Mouse (Mus musculus): ENCODE measurements around the gene Nfic.
"Not testable (repeated sequence)": the region's sequence is repeated elsewhere in the genome, so short reads cannot be mapped to it uniquely, and the experiment has no call there.

Gene Nfic

DNA sequence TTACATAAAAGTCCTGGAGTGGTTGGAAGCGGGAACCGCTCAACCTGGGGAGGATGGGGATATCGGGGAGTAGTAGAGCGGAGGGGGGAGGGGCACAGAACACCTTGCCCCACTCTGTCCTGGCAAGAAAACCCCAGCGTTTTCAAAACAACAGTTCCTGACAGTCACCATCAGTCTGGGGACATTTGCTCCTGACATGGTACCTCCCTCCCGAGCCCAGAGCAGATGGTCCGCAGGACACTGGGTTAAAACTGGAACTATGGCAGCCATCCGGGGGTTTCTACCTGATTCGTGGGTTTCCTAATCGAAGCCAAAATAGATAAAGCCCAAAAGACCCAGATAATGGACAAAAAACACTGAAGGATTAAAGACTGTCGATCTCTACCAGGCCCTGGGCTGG is 5.5 kb upstream of the Nfic start:
- no peak for DNase-seq (ENCODE audit: low read depth, low spot score)

DNA sequence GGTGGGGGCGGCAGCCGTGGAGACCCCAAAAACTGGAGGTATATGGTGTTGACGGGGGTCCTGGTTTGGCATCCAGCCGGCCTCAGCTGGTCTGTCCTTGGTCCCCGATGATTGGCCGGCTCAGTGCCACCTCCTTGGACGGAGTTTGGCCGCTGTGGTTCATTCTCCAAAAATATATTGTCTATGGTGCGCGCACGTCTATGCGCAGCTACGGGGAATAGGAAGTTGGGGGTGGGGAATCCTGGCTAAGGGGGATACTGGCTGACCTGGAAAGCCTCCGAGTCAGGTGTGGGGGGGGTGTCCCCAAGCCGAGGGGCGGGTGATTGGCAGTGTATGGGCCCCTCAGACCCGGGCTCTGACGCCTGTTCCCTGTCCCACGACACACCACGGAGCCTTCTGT is 5.0 kb upstream of the Nfic start:
- no peak for DNase-seq (ENCODE audit: low read depth, low spot score)

DNA sequence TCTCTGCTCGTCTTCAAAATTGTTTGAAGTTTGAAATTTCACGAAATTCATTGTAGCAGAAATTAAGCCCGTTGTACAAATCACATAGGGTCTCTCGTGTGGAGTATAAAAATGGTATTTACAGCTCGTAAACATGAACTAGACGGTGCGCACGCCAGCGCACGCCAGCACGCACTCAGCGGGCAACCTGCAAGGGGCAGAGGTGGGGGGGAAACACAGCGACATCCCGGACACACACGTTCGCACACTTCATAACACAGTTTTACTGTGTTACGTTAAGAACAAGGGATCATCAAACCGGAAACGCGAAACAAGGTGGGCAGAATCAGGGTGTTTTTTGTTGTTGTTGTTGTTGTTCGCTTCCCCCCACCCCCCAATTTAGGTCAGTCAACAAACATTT is 4.0 kb upstream of the Nfic start:
- DNase-seq (ENCODE audit: low read depth, low spot score): no peak

DNA sequence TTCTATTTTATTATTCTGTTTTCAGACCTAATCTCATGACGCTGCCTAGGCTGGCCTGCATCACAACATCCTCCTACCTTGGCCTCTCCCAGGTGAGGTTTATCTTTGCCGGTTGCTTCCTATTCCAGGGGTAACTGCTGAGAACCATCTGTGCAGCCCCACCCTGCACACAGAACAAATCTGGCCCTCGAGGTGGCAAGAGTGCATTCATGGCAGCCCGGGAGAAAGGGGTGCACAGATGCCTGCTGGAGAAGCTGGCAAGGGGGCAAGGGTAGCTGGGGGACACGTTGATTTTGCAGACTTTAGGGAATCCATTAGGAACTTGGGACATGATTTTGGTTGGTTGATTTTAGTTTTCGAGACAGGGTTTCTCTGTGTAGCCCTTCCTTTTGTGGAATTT is 2.8 kb upstream of the Nfic start:
- no peak for DNase-seq (ENCODE audit: low read depth, low spot score)

DNA sequence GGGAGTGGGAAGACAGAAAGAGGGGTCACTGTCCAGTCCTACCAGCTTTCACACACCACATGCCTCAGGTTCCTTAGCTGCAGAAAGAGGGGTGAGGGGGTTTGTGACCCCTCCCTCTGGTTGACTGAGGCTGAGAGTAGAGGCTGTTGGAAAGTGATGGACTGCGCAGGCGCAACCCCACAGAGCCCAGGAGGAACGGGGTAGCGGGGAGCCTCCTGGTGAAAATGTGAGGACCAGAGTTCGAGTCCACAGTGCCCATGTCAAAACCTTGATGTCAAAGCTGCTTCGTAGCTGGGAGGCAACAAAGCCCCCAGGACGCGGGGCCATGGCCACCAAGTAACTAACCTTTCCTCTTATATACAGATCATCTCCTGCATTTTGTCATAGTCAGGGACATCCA is 2.2 kb upstream of the Nfic start:
- DNase-seq (ENCODE audit: low read depth, low spot score): no peak

DNA sequence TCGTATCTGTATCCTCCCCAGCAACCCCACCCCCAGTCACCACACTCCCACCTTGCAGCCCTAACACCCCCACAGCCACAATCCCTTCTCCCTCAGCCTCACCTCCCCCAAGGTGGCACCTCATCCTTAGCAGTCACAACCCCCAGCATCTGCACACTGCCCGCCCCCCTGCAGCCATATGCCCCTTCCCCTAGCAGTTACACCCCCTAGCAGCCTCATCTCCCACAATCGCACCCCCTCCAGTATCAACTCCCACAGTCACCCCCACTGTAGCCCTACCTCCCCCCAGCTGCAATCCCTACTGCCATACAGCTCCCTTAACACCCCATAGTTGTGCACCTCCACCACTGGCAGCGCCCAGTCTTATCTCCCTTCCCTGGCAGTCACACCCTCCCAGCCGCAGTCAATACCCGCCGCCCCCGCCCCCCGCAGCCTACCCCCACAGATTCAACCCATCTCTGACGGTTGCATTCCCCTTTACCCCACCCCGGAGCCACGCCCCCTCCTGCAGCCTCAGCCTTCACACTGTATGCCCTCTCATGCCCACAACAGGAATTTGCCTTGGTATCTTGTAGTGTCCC is 1.6 kb upstream of the Nfic start:
- DNase-seq (ENCODE audit: low read depth, low spot score): no peak

DNA sequence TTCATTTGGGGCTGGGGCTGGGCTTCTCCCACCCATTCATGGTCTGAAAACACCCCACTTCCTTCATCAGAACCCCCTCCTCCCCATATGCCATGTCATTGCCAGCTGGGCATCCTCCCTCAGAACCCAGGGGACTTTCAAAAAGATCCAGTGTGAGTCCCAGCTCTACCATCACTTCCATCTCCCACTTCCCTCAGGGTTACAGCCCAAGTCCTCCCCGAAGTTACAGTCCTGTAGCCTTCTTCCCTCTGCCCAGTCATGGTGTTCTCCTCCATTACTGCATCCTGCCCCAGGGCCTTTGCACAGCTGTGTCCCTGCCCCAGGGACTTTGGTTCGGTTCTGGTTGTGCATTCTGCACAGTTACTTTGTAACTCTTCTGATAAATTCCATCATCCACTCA is 1.3 kb downstream of the Nfic start:
- no peak for DNase-seq (ENCODE audit: low read depth, low spot score)

DNA sequence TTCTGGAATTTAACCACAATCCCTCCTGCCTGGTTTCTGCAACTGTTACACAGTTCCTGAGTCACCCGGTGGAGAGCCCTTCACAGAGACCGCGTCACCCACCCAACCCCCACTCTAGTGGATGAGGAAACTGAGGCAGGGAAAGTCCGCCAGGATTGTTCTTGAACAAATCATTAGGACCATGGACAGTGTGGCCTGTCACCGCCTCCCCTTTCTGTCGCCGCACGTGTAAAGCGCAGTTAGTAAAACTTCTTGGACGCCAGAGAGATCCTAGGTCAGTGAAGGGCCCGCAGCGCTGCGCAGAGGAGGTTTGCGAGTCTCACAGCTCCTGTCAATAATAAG is 2.5 kb downstream of the Nfic start:
- no peak for DNase-seq (ENCODE audit: low read depth, low spot score)

DNA sequence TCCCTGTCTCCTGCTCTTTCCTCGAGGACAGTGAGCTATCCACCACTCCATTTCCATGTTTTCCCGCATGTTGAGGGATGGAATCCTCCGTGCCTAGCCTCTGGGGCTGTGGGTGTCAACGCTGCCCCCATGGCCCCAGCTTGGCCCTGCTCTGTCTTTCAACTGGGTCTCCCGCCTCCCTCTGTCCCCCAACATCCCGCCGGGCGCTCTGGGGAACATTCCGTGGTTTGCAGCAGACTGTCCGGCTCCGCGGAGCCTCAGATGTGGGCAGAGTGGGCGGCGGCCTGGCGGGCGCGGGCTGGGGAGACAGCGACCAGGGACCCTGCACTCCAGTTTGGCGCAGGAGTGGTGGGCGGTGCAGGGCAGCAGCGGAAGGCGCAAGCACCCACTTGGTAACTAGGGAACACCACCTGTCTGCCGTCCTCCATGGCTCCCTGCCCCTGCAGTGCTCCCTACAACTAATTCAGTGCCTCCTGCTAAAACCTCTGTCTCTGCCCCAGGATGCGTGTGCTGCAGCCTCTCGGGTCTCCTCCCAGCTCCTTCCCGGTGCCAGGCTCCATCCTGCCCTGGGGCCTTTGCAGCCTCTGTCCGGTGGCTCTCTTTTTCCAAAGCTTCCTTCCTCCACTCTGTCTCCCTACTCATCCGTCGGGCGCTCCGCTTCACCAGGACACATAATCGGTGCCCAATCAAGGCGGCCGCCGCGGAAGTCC is 3.0 kb downstream of the Nfic start:
- DNase-seq (ENCODE audit: low read depth, low spot score): no peak

DNA sequence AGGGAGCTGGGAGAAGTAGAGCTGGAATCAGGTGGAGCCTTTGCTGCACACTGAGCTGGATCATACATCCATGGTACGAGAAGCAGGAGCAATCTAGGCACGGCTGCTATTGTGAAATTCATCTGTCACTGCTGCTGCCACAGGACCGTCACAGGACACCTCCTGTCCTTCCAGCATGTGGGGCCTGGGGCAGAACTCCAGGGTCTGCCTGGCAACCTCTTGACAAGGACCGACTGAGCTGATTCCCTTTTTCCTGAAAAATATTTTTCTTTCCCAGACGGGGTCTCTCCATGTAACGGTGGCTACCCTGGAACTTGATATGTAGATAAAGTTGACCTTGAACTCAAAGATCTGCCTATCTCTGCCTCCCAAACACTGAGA is 4.1 kb downstream of the Nfic start:
- no peak for DNase-seq (ENCODE audit: low read depth, low spot score)

DNA sequence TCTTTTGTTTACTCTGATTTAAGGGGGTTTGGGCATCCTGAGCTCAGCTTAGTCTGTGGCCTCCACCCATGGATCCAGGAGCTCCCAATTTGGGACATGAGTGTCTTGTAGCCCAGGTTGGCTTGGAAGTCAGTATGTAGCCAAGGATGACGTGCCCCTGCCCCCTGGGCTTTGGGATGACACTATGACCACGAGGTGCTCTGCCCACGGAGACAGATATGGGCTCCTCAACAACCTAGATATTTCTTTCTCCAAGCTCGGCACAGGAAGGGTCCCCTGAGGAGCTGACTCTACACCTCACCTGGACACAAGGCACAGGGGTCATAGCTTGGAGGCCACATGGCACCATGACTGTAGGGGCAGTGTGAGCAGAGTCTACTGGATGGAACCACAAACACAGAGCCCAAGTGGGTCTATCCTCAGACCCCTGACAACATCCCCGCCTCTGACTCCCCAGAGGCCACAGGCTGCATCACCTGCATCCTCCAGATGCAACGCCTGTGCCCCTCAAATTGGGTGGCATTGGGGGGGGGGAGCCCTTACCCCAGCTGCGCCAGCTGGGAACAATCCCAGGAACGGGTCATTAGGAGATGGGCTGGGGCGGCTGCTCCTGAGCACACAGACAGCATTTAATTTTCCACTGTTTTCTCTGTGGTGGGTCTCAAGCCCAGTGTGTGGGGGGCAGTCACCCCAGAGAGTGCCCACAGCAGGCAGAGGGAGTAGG is 4.6 kb downstream of the Nfic start:
- DNase-seq (ENCODE audit: low read depth, low spot score): no peak

DNA sequence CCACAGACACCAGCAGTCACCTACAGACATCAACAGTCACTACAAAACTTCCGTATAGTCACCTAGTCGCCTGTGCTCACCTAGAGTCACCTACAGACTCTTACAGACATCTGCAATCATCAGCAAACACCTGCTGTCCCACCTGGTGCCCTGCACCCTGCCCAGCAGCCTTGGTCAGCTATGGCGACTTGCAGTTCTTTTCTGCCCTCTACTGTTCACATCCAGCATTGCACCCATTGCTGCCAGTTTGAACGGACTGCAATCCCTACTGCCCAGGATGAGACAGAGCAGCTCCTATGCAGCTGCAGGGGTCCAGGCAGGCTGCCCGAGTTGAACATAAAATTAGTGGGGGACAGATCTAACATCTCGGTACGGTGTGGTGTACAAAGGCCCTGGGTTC is 5.3 kb downstream of the Nfic start:
- DNase-seq (ENCODE audit: low read depth, low spot score): peak; percentile 91

DNA sequence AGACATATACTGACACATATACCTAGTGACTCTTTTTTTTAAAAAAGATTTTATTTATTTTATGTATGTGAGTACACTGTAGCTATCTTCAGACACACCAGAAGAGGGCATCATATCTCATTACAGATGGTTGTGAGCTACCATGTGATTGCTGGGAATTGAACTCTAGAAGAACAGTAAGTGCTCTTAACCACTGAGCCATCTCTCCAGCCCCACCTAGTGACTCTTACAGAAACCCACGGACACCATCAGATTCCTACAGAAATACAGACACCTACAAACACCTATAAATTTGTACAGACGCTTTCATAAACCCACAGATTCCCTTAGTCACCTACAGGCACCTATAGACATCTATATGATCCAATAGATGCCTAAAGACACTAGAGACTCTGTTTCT is 9.9 kb downstream of the Nfic start:
- DNase-seq (ENCODE audit: low read depth, low spot score): not testable (repeated sequence)

DNA sequence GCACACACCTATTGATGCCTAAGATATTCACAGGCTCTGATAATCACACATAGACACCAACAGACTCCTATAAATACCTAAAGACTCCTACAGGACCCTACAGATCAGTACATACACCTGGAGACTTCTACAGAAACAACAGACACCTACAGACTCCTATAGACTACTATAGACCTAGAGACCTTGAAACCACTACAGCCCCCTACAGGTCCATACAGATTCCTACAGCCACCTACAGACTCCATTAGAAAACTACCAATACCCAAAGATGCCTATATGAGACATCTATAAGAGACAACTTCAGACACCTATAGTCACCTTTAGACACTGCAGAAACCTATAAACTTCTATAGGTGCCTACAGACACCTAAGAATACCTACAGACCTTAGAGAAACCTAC is 14.4 kb downstream of the Nfic start:
- no peak for DNase-seq (ENCODE audit: low read depth, low spot score)

DNA sequence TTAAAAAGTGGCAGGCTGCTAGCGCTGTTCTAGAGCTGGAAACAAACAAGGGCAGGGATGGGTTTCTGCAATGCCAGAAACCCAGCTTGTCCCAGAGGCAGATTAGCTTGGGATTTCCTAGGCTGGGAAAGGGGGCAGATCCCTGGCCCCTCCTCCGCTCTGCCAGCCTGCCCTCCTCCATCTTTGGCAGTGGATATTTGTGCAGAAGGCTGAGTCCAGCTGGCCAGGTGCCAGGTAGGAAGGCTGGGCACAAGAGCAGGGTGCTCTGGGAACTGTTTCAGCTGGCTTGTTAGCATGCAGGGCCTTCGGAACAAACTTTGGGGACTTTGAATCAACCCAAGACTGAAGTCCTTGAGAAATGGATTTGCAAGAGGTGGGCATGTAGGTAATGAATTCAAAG is 20.0 kb downstream of the Nfic start:
- DNase-seq (ENCODE audit: low read depth, low spot score): no peak

DNA sequence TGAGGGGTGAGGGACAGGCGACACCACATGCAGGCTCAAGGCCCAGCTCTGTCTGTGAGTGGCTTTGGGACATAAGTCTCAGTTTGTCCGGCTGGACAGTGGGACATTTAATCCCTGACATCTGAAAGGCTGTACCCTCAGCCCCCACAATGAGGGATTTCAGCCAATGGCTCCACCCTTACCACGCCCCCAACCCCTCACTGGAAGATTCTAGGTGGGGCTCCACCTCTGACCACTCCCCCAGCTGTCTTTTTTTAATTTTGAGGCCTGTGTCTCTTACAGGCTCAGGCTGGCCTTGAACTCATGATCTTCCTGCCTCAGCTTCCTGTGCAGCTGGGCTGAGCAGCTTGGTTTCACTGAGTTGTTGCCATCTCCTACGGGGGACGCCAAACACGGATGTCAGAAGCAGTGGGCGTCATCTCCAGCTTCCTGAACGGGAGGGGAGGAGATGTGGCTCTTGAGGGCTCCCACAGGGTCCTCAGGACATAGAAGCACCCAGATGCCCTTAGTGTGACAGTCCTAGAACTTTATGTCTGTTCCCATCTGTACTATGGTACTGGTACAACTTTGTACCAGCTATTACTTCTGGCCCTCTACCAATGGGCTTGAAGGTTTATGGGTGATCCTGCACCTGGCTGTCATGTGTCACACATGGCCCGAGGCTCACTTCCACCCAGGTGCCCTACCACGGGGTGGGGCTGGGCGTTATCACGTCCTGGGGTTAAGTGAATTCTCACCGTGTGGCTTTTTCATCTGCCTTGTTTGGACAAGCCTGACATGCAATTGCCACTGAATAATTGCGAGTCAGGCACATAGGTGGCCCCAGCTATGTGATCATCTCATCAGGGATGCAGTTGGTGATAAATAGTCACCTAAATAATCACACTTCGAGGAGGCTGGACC is 20.8 kb downstream of the Nfic start:
- DNase-seq (ENCODE audit: low read depth, low spot score): no peak

DNA sequence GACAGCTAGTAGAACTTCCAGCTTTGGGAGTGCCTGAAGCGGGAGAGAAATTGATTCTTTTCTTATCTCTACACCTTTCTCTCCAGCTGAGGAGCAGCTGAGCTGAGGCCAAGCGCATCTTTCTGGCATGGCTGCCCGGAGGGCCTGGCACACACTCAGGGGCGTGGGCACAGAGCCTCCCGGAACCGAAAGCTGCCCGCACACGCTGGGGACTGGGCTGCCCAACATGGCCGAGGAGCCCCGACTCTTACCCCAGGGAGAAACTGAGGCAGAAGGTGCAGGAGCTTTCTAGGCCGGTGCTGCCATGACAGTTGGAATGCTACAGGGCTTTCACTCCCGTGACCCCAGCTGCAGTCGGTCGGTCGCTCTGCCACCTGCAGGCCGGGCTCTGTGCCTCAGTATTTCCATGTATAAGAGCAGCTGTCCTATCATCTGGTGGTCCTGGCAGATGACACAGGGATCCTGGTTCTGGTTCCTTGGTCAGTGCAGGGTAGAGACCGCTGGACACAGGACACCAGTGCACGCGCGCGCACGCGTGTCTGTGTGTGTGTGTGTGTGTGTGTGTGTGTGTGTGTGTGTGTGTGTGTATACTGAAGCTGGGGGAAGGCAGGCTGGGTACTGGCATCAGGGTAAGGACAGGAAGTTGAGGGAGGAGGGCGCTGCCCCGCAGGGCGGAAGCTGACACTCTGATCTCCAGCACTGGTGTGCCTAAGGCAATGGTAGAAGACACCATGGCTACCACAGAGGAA is 21.7 kb downstream of the Nfic start:
- no peak for DNase-seq (ENCODE audit: low read depth, low spot score)

DNA sequence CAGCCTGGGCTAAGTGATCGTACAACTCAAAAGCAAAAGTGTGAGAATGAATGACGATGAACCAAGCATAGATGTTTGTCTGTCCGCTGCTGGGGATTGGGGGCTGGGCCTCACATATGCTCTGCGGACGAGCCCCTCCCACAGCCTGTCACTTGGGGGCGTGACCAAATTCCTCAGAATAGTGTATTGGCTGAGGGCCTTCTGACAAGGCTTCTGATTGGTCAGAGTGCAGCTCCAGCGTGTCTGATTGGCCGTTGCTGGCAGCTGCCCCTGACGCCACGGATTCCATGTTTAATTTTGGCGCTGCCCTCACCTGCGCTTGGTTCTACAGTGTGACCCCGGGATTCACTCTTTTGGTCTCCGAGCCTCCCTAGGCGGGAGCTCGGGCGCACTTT is 22.6 kb downstream of the Nfic start:
- DNase-seq (ENCODE audit: low read depth, low spot score): peak; percentile 90

DNA sequence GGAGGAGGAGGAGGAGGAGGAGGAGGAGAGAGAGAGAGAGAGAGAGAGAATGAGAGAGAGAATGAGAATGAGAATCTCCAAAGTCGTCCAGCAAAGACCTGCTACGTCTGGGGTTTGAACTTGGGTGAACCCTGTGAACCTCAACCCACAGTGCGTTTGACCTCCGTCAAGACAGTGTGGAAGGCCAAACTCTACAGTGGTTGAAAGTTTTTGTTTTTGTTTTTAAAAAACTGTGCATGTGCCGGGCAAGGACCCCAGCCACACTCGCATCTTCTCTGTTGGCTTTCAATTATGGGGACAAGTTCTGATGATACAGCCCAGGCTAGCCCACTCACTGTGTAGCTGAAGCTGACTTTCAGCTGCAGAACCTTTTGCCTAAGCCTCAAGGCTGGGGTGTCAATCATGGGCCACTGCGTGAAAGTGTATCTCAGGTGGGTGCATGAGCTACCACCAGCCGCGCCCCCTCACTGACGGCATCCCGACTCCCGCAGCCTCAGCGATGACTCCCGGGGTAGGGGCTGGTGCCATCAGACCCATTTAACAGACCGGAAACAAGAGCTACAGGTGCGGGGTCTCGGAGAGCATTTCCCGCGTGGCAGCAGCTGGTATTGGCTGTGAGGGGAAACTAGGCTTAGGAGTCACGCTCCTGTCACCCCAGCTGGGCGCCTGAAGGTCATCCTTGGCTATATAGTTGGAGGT is 23.1 kb downstream of the Nfic start:
- no peak for DNase-seq (ENCODE audit: low read depth, low spot score)

DNA sequence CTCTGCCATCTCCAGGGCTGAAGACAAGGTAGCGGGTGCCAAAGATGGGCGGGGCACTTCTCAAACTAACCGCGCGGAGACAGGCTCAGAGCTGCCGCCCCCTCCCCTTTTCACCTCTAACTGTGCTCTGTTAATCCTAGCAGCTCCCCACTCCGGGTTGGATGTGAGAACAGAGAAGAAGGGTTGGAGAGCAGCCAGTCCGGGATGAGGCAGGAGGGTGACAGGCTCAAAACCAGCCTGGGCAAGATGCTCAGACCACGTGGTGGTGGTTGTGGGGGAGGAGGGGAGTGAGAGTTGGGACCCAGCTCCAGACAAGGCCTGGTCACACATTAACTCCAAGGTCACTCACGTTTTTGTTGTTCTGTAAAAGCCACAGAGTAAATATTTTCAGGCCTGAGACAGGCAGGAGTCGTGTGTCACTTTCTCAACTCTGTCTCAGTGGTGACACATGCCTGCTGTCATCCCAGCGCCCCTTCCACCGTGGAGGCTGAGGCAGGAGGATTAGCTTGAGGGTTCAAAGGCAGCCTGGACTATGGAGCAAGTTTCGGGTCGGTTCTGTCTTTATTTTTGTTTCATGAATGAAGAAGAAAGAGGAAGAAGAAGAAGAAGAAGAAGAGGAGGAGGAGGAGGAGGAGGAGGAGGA is 23.8 kb downstream of the Nfic start:
- no peak for DNase-seq (ENCODE audit: low read depth, low spot score)
